Mouse (Mus musculus): Measurements from ENCODE around the gene Ern2. TPM values are rescaled to one million over a fixed set of nuclear protein-coding genes. Genes with fewer than 3 reads are reported as not detected.
A peak's percentile ranks its signal among the peaks of the same experiment; 100 is the strongest.

Ern2 gene
- not detected in 2 replicates for total RNA-seq (2015)
- not detected in 2 replicates for total RNA-seq (2017)

GRCm38 (mm10) chr7:122186043-122186442 lies at the start of gene Ern2:
Gene Ern2 (minus strand): TSS chr7:122186207.
- ATAC-seq (replicated peaks; ENCODE audit: poor library complexity): no peak

- ATAC-seq (replicated peaks; ENCODE audit: poor library complexity): no peak
Measured at GRCm38 (mm10) chr7:122230866-122231265, 44.9 kb upstream of the Ern2 start.

GRCm38 (mm10) chr7:122229916-122230315 lies 43.9 kb upstream of the Ern2 start:
- ATAC-seq (replicated peaks; ENCODE audit: poor library complexity): no peak

- ATAC-seq (replicated peaks; ENCODE audit: poor library complexity): no peak
Measured at GRCm38 (mm10) chr7:122229306-122229705, 43.3 kb upstream of the Ern2 start.

GRCm38 (mm10) chr7:122226744-122227143 lies 40.7 kb upstream of the Ern2 start:
- no peak for ATAC-seq (replicated peaks; ENCODE audit: poor library complexity)

GRCm38 (mm10) chr7:122226020-122226742 lies 40.2 kb upstream of the Ern2 start:
- ATAC-seq (replicated peaks; ENCODE audit: poor library complexity): peak; percentile 77

GRCm38 (mm10) chr7:122219315-122219801 lies 33.4 kb upstream of the Ern2 start, which contains the start of gene Chp2:
Gene Chp2 (plus strand): TSS chr7:122219496.
- 0 out of 2 replicates have a peak, but pooled peaks have one; percentile 6 for ATAC-seq (replicated peaks; ENCODE audit: poor library complexity)

GRCm38 (mm10) chr7:122208276-122209021 lies 22.4 kb upstream of the Ern2 start:
- no peak for ATAC-seq (replicated peaks; ENCODE audit: poor library complexity)

- peak; percentile 54 for ATAC-seq (replicated peaks; ENCODE audit: poor library complexity)
Measured at GRCm38 (mm10) chr7:122206121-122206520, 20.1 kb upstream of the Ern2 start.

- ATAC-seq (replicated peaks; ENCODE audit: poor library complexity): no peak
Measured at GRCm38 (mm10) chr7:122203936-122204335, 17.9 kb upstream of the Ern2 start.

- peak; percentile 85 for ATAC-seq (replicated peaks; ENCODE audit: poor library complexity)
Measured at GRCm38 (mm10) chr7:122199296-122199695, 13.3 kb upstream of the Ern2 start.

- peak; percentile 85 for ATAC-seq (replicated peaks; ENCODE audit: poor library complexity)
Measured at GRCm38 (mm10) chr7:122197306-122197705, 11.3 kb upstream of the Ern2 start.

GRCm38 (mm10) chr7:122196771-122197170 lies 10.8 kb upstream of the Ern2 start:
- ATAC-seq (replicated peaks; ENCODE audit: poor library complexity): peak; percentile 21; the same call in 1 of the 2 replicates

- no peak for ATAC-seq (replicated peaks; ENCODE audit: poor library complexity)
Measured at GRCm38 (mm10) chr7:122193919-122194318, 7.9 kb upstream of the Ern2 start.

GRCm38 (mm10) chr7:122191097-122191496 lies 5.1 kb upstream of the Ern2 start:
- ATAC-seq (replicated peaks; ENCODE audit: poor library complexity): no peak

GRCm38 (mm10) chr7:122189484-122189883 lies 3.5 kb upstream of the Ern2 start:
- ATAC-seq (replicated peaks; ENCODE audit: poor library complexity): peak; percentile 97

- ATAC-seq (replicated peaks; ENCODE audit: poor library complexity): no peak
Measured at GRCm38 (mm10) chr7:122184569-122184968, 1.4 kb downstream of the Ern2 start.

GRCm38 (mm10) chr7:122180720-122181119 lies 5.3 kb downstream of the Ern2 start:
- ATAC-seq (replicated peaks; ENCODE audit: poor library complexity): no peak

- peak; percentile 58 for ATAC-seq (replicated peaks; ENCODE audit: poor library complexity)
Measured at GRCm38 (mm10) chr7:122171613-122172012, 14.4 kb downstream of the Ern2 start.

- ATAC-seq (replicated peaks; ENCODE audit: poor library complexity): no peak
Measured at GRCm38 (mm10) chr7:122170705-122171104, 15.3 kb downstream of the Ern2 start.

- ATAC-seq (replicated peaks; ENCODE audit: poor library complexity): no peak
Measured at GRCm38 (mm10) chr7:122167203-122167602, 18.8 kb downstream of the Ern2 start.

- no peak for ATAC-seq (replicated peaks; ENCODE audit: poor library complexity)
Measured at GRCm38 (mm10) chr7:122163766-122164165, 22.2 kb downstream of the Ern2 start.
